Mouse (Mus musculus) C2C12 (cell line): ENCODE data around the gene Fam168a. TPM values are rescaled to one million over a fixed set of nuclear protein-coding genes. Genes with fewer than 3 reads are reported as not detected.

Experiments
- H3K27me3 ChIP-seq: one replicate; pipeline ENCODE4 v1.6.1; 2011; ENCODE audit not compliant: control insufficient read depth, insufficient read depth, insufficient read length
- H3K36me3 ChIP-seq: one replicate; pipeline ENCODE4 v1.6.1; 2011; ENCODE audit not compliant: control insufficient read depth, insufficient read depth
- H3K4me3 ChIP-seq: one replicate; pipeline ENCODE4 v1.5.1; 2011; ENCODE audit warnings: mild to moderate bottlenecking, control low read depth; ENCODE audit not compliant: poor library complexity, insufficient read depth, severe bottlenecking
- H3K79me2 ChIP-seq: one replicate; pipeline ENCODE4 v1.6.1; 2011; ENCODE audit not compliant: control insufficient read depth, insufficient read depth
- H3K79me3 ChIP-seq: one replicate; pipeline ENCODE4 v1.6.1; 2011; ENCODE audit warnings: low read depth, control low read depth
- H3ac ChIP-seq: one replicate; pipeline ENCODE3; 2011; ENCODE audit warnings: low read depth; ENCODE audit not compliant: control insufficient read depth, insufficient read length
- CEBPB ChIP-seq: IDR thresholded peaks from one replicate; pipeline ENCODE4 v1.6.1; 2011; ENCODE audit warnings: low read depth, mild to moderate bottlenecking, control low read depth, moderate library complexity
- CTCF ChIP-seq: IDR thresholded peaks from one replicate; pipeline ENCODE4 v1.5.1; 2011; ENCODE audit not compliant: control insufficient read depth, insufficient read depth, insufficient read length
- FOSL1 ChIP-seq: IDR thresholded peaks from one replicate; pipeline ENCODE4 v1.8.0; 2011; ENCODE audit warnings: mild to moderate bottlenecking, low read length; ENCODE audit not compliant: poor library complexity, insufficient read depth, severe bottlenecking
- MAX ChIP-seq: IDR thresholded peaks from one replicate; pipeline ENCODE4 v1.6.1; 2011; ENCODE audit warnings: mild to moderate bottlenecking, control low read depth
- MYOD1 ChIP-seq: IDR thresholded peaks from one replicate; pipeline ENCODE4 v1.6.1; 2011; ENCODE audit warnings: low read depth; ENCODE audit not compliant: control insufficient read depth, insufficient read length
- MYOG ChIP-seq: IDR thresholded peaks from one replicate; pipeline ENCODE4 v1.6.1; 2011; ENCODE audit not compliant: control insufficient read depth, insufficient read length; ENCODE audit errors: extremely low read depth
- USF1 ChIP-seq: IDR thresholded peaks from one replicate; pipeline ENCODE4 v1.6.1; 2011; ENCODE audit warnings: low read depth, mild to moderate bottlenecking, control low read depth, moderate library complexity
- polyA plus RNA-seq: library from polyadenylated mRNA; unstranded; fragments of >200 nt; fragmentation: generic; extraction: Trizol; gene quantifications from one replicate; pipeline ENCODE4 v1.2.1, GENCODE M21; 2012; ENCODE audit warnings: missing spikeins

The Fam168a gene
- polyA plus RNA-seq, 1 experiment, result 30.5 TPM

DNA sequence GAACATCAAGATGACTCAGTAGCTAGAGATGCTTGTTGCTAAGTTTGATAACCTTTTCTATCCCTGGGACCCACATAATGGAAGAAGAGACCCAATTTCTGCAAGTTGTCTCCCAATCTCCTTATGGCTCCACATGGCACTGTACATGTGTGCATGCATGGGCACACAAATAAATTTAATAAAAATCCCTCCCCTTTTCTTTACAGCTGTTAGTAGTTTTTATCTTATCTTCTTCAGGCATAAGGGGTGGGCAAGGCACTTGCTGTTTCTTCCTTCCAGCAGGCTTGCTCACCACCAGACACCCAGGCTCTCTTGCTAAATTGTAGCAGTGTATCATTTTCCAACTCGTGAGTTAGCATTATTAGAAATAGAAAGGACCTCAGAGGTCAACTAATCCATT, 79.6 kb downstream of the Fam168a start:
- no peaks in the 10 kb centered on the region for H3K27me3 ChIP-seq
- H3K4me3 ChIP-seq, result no peak overlapping the region
- no peaks in the 10 kb centered on the region for H3K36me3 ChIP-seq
- H3ac ChIP-seq, result no peak overlapping the region
- H3K79me3 ChIP-seq, result no peaks in the 10 kb centered on the region
- H3K79me2 ChIP-seq, result no peaks in the 10 kb centered on the region
- TF ChIP-seq MYOG (no peak), MAX (no peak), CTCF (no peak), CEBPB (no peak), MYOD1 (no peak), USF1 (no peak), FOSL1 (no peak)

DNA sequence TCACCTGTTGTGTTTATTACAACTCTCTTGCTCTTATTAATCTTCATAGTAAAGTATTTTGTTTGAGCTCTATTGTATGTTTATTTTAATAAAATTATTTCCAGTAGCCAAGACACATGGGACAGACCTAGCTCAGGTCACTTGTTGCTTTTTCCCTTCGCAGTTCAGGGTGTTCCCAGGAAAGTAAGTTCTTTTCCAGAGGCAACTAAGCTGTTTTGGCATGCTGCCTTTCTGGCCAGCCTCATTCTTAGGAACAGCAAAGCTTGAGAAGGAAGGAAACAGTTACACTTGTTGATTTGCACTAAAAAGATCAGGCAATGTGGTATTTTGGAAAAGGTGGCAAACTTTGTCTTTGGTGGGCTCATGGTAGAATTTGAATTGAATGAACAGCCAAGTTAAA, 81.9 kb downstream of the Fam168a start:
- no peaks in the 10 kb centered on the region for H3K79me3 ChIP-seq
- H3K36me3 ChIP-seq, result no peaks in the 10 kb centered on the region
- no peak overlapping the region for H3ac ChIP-seq
- no peaks in the 10 kb centered on the region for H3K79me2 ChIP-seq
- no peaks in the 10 kb centered on the region for H3K27me3 ChIP-seq
- no peak overlapping the region for H3K4me3 ChIP-seq
- TF ChIP-seq USF1 (no peak), MAX (no peak)

DNA sequence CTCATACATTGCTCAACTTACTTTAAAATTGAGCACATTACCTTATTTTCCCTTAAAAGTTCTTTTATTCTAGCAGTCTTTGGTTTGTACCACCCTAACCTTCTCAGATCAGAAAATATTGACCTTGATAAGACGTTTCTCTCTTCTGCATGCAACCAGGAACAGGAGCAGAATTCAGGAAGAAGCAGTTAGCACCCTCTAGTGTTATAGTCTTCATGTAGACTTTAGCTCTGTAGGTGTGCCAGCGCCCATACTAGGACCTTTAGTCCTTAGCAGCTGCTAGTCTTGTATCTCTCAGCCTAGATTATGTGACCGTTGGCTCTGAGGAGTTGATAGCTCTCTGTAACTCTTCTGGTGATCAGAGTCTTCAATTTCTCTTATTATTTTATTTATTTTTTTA, 92.4 kb downstream of the Fam168a start:
- Histone ChIP-seq H3K36me3 (no peaks in the 10 kb centered on the region), H3ac (no peak overlapping the region), H3K79me3 (no peaks in the 10 kb centered on the region), H3K27me3 (no peaks in the 10 kb centered on the region), H3K4me3 (no peak overlapping the region), H3K79me2 (no peaks in the 10 kb centered on the region)
- TF ChIP-seq MYOG (no peak), CEBPB (no peak), CTCF (no peak), USF1 (no peak), MAX (no peak), MYOD1 (no peak)

DNA sequence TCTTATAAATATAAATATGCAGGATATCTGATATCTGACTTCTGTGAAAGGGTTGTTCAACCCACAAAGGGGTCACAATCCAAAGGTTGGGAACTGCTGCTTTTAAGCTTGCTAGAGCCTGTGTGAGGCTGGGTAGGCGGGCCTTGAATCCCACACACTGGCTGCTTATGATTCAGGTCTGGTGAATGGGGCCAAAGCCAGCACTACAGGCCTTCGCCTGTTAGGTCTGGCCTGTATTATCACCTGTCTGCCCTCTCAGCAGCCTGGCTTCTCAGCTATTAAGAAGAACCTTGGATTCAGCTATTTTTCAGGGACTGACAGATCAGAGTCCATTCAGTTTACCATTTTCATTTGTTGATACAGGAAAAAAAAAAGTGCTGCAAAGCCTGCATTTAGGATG, 99.0 kb downstream of the Fam168a start:
- Histone ChIP-seq H3K36me3 (no peaks in the 10 kb centered on the region), H3K79me3 (no peaks in the 10 kb centered on the region), H3ac (no peak overlapping the region), H3K27me3 (no peaks in the 10 kb centered on the region), H3K79me2 (no peaks in the 10 kb centered on the region), H3K4me3 (no peak overlapping the region)
- no peak for TF ChIP-seq FOSL1
- TF ChIP-seq CEBPB, result no peak
- no peak for TF ChIP-seq USF1
- TF ChIP-seq CTCF, result no peak
- no peak for TF ChIP-seq MYOD1
- TF ChIP-seq MAX, result no peak
- no peak for TF ChIP-seq MYOG

DNA sequence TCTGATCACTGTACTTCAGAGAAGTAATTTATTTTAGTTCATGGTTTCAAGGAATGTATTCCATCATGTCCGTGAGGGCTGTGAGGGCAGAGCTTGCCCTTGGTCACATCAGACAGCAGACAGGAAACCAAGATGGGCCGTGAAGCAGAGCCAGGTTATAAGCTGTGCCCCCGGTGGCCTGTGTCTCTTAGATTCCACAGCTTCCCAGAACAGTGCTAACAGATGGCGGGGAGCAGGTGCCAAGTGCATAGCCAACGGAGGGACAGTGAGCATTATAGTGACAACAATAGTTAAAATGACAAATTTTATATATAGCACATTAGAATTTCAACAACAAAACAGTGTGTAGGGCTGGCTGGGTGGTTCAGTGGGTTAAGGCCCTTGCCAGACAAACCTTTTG, 105.5 kb downstream of the Fam168a start:
- Histone ChIP-seq H3K36me3 (no peaks in the 10 kb centered on the region), H3ac (no peak overlapping the region), H3K27me3 (no peaks in the 10 kb centered on the region), H3K4me3 (no peak overlapping the region), H3K79me3 (no peaks in the 10 kb centered on the region), H3K79me2 (no peaks in the 10 kb centered on the region)
- TF ChIP-seq MAX, result no peak
- no peak for TF ChIP-seq FOSL1
- no peak for TF ChIP-seq MYOG
- TF ChIP-seq CTCF, result no peak
- no peak for TF ChIP-seq USF1
- no peak for TF ChIP-seq MYOD1
- no peak for TF ChIP-seq CEBPB

DNA sequence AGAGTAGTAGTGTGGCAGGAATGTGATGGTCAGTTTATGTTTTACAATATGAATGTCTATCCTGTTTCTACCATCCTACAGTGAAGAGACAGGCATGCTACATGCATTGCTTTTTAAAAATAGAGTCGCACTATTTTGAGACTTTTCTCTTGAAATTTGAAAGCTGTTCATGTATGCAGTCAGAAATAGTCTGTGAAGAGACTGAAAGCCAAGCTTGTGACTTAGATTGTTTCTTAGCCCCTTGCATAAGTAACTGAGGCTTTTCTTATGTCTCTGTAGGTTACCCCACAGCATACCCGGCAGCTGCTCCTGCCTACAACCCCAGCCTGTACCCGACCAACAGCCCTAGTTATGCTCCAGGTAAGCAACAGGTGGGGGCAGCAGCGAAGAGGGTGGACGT, 106.2 kb downstream of the Fam168a start:
- H3K79me2 ChIP-seq, result no peaks in the 10 kb centered on the region
- TF ChIP-seq FOSL1, result no peak
- TF ChIP-seq MYOD1, result no peak
- no peak for TF ChIP-seq CEBPB
- no peak for TF ChIP-seq MAX
- TF ChIP-seq MYOG, result no peak
- no peak for TF ChIP-seq USF1
- TF ChIP-seq CTCF, result no peak
- no peaks in the 10 kb centered on the region for H3K79me3 ChIP-seq

More for the DNA sequence above, 106.2 kb downstream of the Fam168a start:
- no peaks in the 10 kb centered on the region for H3K27me3 ChIP-seq
- no peak overlapping the region for H3K4me3 ChIP-seq
- no peak overlapping the region for H3ac ChIP-seq
- H3K36me3 ChIP-seq, result no peaks in the 10 kb centered on the region
